Mouse (Mus musculus): ENCODE results near the gene Gm28042.

Gene Gm28042

GRCm38 (mm10) chr2:120059466-120059865 lies 32.2 kb downstream of the Gm28042 start:
- DNase-seq (ENCODE audit: low spot score), result no peak

- DNase-seq (ENCODE audit: low spot score), result no peak
Measured at GRCm38 (mm10) chr2:120060190-120060589, 32.9 kb downstream of the Gm28042 start.

- DNase-seq (ENCODE audit: low spot score), result no peak
Measured at GRCm38 (mm10) chr2:120060651-120061050, 33.4 kb downstream of the Gm28042 start.

- no peak for DNase-seq (ENCODE audit: low spot score)
Measured at GRCm38 (mm10) chr2:120062248-120062647, 35.0 kb downstream of the Gm28042 start.

- DNase-seq (ENCODE audit: low spot score), result no peak
Measured at GRCm38 (mm10) chr2:120064639-120065038, 37.3 kb downstream of the Gm28042 start.

GRCm38 (mm10) chr2:120065243-120065642 lies 38.0 kb downstream of the Gm28042 start:
- DNase-seq (ENCODE audit: low spot score), result no peak

- DNase-seq (ENCODE audit: low spot score), result no peak
Measured at GRCm38 (mm10) chr2:120066224-120066623, 38.9 kb downstream of the Gm28042 start.

- DNase-seq (ENCODE audit: low spot score), result no peak
Measured at GRCm38 (mm10) chr2:120068555-120069465, 41.5 kb downstream of the Gm28042 start.

- DNase-seq (ENCODE audit: low spot score), result no peak
Measured at GRCm38 (mm10) chr2:120069466-120069990, 42.2 kb downstream of the Gm28042 start.

- DNase-seq (ENCODE audit: low spot score), result no peak
Measured at GRCm38 (mm10) chr2:120074096-120074495, 46.8 kb downstream of the Gm28042 start.

- no peak for DNase-seq (ENCODE audit: low spot score)
Measured at GRCm38 (mm10) chr2:120076076-120076705, 48.9 kb downstream of the Gm28042 start.

GRCm38 (mm10) chr2:120082416-120082815 lies 55.1 kb downstream of the Gm28042 start:
- DNase-seq (ENCODE audit: low spot score), result no peak

- DNase-seq (ENCODE audit: low spot score), result no peak
Measured at GRCm38 (mm10) chr2:120084593-120085361, 57.5 kb downstream of the Gm28042 start.

GRCm38 (mm10) chr2:120086038-120086437 lies 58.7 kb downstream of the Gm28042 start:
- DNase-seq (ENCODE audit: low spot score), result no peak

- DNase-seq (ENCODE audit: low spot score), result no peak
Measured at GRCm38 (mm10) chr2:120087391-120087790, 60.1 kb downstream of the Gm28042 start.

GRCm38 (mm10) chr2:120087897-120088296 lies 60.6 kb downstream of the Gm28042 start:
- DNase-seq (ENCODE audit: low spot score), result no peak

- DNase-seq (ENCODE audit: low spot score), result no peak
Measured at GRCm38 (mm10) chr2:120090979-120091378, 63.7 kb downstream of the Gm28042 start.
